Mouse (Mus musculus) MEL (cell line): ENCODE measurements around the gene Mylk3.

Source experiments
- CTCF ChIP-seq, 3 experiments: IDR thresholded peaks in 2 of 3; conservative IDR thresholded peaks in 1 of 3; 2 replicates each; pipeline ENCODE4 v1.5.1; 2011 to 2012; ENCODE audit warnings: low read length in 3 of 3, low read depth in 2 of 3, mild to moderate bottlenecking in 2 of 3, improper control_type of control experiment in 1 of 3, inconsistent platforms in 1 of 3, mixed read lengths in 1 of 3, moderate library complexity in 1 of 3; ENCODE audit not compliant: control insufficient read depth in 1 of 3, insufficient read depth in 1 of 3, poor library complexity in 1 of 3, severe bottlenecking in 1 of 3
- ETS1 ChIP-seq: IDR thresholded peaks from 2 replicates; pipeline ENCODE4 v1.6.1; 2012; ENCODE audit warnings: low read depth, mild to moderate bottlenecking, inconsistent platforms, low read length, improper control_type of control experiment, moderate library complexity
- GABPA ChIP-seq: IDR thresholded peaks from 2 replicates; pipeline ENCODE4 v1.6.1; 2012; ENCODE audit warnings: low read depth, mild to moderate bottlenecking, inconsistent platforms, low read length, improper control_type of control experiment, moderate library complexity
- GATA1 ChIP-seq: IDR thresholded peaks from 2 replicates; pipeline ENCODE4 v1.6.1; 2011; ENCODE audit warnings: low read depth, low read length, improper control_type of control experiment
- MEF2A ChIP-seq: IDR thresholded peaks from 2 replicates; pipeline ENCODE4 v1.6.1; 2014; ENCODE audit warnings: low read depth, mild to moderate bottlenecking, inconsistent platforms, low read length, improper control_type of control experiment; ENCODE audit not compliant: poor library complexity, insufficient replicate concordance, severe bottlenecking; ENCODE audit errors: extremely low read depth
- MYC ChIP-seq: IDR thresholded peaks from 2 replicates; pipeline ENCODE4 v1.6.1; 2011; ENCODE audit warnings: low read depth, mild to moderate bottlenecking, low read length, improper control_type of control experiment, moderate library complexity
- POLR2A ChIP-seq, 2 experiments: IDR thresholded peaks; 2 replicates each; pipeline ENCODE4 v1.6.1; 2011 to 2012; ENCODE audit warnings: low read length in 2 of 2, mild to moderate bottlenecking in 2 of 2, control low read depth in 1 of 2, improper control_type of control experiment in 1 of 2, low read depth in 1 of 2, moderate library complexity in 1 of 2; ENCODE audit not compliant: control insufficient read depth in 1 of 2, insufficient read depth in 1 of 2, poor library complexity in 1 of 2
- TBP ChIP-seq: IDR thresholded peaks from 2 replicates; pipeline ENCODE4 v1.8.0; 2011; ENCODE audit warnings: low read depth, low read length, improper control_type of control experiment
- ZC3H11A ChIP-seq: IDR thresholded peaks from 2 replicates; pipeline ENCODE4 v1.6.1; 2012; ENCODE audit warnings: low read depth, mild to moderate bottlenecking, inconsistent platforms, low read length, improper control_type of control experiment

DNA sequence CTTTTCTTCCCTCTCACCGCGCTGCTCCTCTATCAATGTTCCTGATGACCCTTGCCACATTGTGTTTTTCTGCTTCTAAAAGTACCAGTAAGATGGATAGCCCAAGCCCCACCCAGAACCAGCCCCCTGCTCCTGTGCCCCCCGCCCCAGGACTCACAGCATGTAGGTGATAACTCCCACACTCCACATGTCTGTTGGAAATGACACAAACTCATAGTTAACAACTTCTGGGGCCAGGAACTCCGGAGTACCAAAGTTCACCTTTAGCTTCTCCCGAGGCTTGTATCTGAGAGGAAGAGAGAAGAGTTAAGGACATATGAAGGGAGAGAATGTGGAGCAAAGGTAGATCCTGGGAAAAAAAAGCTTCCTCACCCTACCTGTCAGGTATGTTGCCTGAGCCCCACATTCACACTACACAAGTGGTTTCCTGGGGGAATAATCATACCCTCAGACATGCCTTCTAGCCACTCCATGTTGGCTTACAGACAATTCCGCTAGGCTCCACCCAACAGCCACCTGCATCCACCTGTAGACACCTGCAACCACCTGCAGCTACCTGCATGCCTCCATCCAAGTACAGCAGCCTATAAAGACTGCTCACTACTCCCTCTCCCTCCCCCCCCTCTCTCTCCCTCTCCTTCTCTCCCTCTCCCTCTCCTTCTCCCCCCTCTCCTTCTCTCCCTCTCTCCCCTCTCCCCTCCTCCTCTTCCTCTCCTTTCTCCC lies 49.8 kb downstream of the Mylk3 start:
- no peak for TF ChIP-seq MYC
- no peak for TF ChIP-seq ETS1
- TF ChIP-seq CTCF (IDR thresholded peaks at IDR 0.05 in 2 of 3, conservative IDR thresholded peaks at IDR 0.05 in 1 of 3; ENCODE audit: control insufficient read depth in 1 of 3, insufficient read depth in 1 of 3, low read depth in 2 of 3, low read length in 3 of 3, poor library complexity in 1 of 3, severe bottlenecking in 1 of 3): no peak
- TF ChIP-seq POLR2A (IDR thresholded peaks at IDR 0.05; ENCODE audit: control insufficient read depth in 1 of 2, insufficient read depth in 1 of 2, low read depth in 1 of 2, low read length in 2 of 2, poor library complexity in 1 of 2): no peak
- TF ChIP-seq GABPA: no peak
- no peak for TF ChIP-seq MEF2A
- no peak for TF ChIP-seq GATA1
- TF ChIP-seq ZC3H11A: no peak
- no peak for TF ChIP-seq TBP
